ENCODE assay signal across 8 mouse cellular contexts in the genomic region with DNA sequence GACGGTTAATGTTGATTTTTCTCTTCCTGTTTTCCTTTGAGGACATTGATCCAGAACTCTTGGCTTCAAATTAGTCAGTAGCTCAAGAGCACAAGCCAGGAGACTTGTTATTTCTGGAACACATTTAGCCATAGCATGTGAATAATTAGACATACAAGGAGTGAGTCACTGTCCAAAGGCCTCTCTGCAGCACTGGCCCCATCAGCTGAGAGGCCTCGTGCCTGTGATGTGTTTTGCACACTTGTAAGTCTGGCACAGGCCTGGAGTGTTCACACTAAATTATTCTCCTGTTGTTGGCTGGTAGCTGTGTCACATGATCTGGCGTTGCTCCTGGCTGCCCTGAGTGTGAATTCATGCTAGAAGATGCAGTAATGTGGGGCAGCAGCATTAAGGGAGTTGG.
A peak's percentile ranks its signal among the peaks of the same experiment; 100 is the strongest.
DNase-seq lines count a peak whose midpoint lies in the region; ATAC-seq and TF ChIP-seq lines count a peak whose summit lies in the region.

No protein-coding gene starts in this region.

- WGBS in heart, embryonic 11.5 days (ENCODE audit: insufficient replicate concordance) = 64% methylated on average over 3 of the region's 3 CpGs
- 45% methylated on average over 3 of the region's 3 CpGs for WGBS in heart, postnatal 0 days
- 41% methylated on average over 3 of the region's 3 CpGs for WGBS in lung, postnatal 0 days
- WGBS in hindbrain, embryonic 12.5 days = 68% methylated on average over 3 of the region's 3 CpGs
- 74% methylated on average over 3 of the region's 3 CpGs for WGBS in midbrain, embryonic 13.5 days

- H3K4me2 ChIP-seq in heart, embryonic 11.5 days = no peak overlapping the region
- no peak overlapping the region for H3K4me2 ChIP-seq in heart, postnatal 0 days (ENCODE audit: low read depth, low read length)
- H3K4me2 ChIP-seq in lung, postnatal 0 days (replicated peaks; ENCODE audit: low read depth, low read length) = no peak overlapping the region
- no peak overlapping the region for H3K4me2 ChIP-seq in hindbrain, embryonic 12.5 days (replicated peaks)
- H3K4me2 ChIP-seq in midbrain, embryonic 13.5 days (replicated peaks) = no peak overlapping the region

- DNase-seq in heart, adult 11 months = peak; percentile 91
- DNase-seq in heart, postnatal 0 days (ENCODE audit: low spot score) = no peak
- peak; percentile 63 for DNase-seq in lung, postnatal 0 days (ENCODE audit: low spot score)
- no peak for DNase-seq in right cerebral cortex, postnatal 14 days

- ATAC-seq in heart, embryonic 11.5 days (replicated peaks; ENCODE audit: insufficient number of reproducible peaks, low FRiP score, low TSS enrichment) = no peak
- peak; percentile 63 for ATAC-seq in heart, postnatal 0 days (ENCODE audit: insufficient read depth, low read depth)
- peak; percentile 89 for ATAC-seq in lung, postnatal 0 days
- ATAC-seq in hindbrain, embryonic 12.5 days (ENCODE audit: low FRiP score) = no peak
- no peak for ATAC-seq in midbrain, embryonic 13.5 days

- TF ChIP-seq EP300 in heart, postnatal 0 days (IDR thresholded peaks at IDR 0.05; ENCODE audit: low read depth) = no peak
- no peak for TF ChIP-seq EP300 in lung, postnatal 0 days (IDR thresholded peaks at IDR 0.05)

- no peaks in the 10 kb centered on the region for H3K79me2 ChIP-seq in C2C12 (ENCODE audit: control insufficient read depth, insufficient read depth)

- no peak overlapping the region for H3K9ac ChIP-seq in heart, embryonic 11.5 days (ENCODE audit: low read depth, low read length)
- no peak overlapping the region for H3K9ac ChIP-seq in heart, postnatal 0 days (replicated peaks; ENCODE audit: low read depth, low read length)
- no peak overlapping the region for H3K9ac ChIP-seq in lung, postnatal 0 days (replicated peaks; ENCODE audit: low read depth)
- H3K9ac ChIP-seq in hindbrain, embryonic 12.5 days = no peak overlapping the region
- no peak overlapping the region for H3K9ac ChIP-seq in midbrain, embryonic 13.5 days (replicated peaks)

- H3K4me1 ChIP-seq in heart, embryonic 11.5 days (ENCODE audit: control insufficient read depth, insufficient read depth, low read length) = no peaks in the 10 kb centered on the region
- no peaks in the 10 kb centered on the region; the same call in none of the 2 replicates for H3K4me1 ChIP-seq in heart, postnatal 0 days (ENCODE audit: control insufficient read depth, insufficient read depth)
- H3K4me1 ChIP-seq in lung, postnatal 0 days (ENCODE audit: insufficient read depth, low read depth, low read length) = no peaks in the 10 kb centered on the region
- no peaks in the 10 kb centered on the region for H3K4me1 ChIP-seq in hindbrain, embryonic 12.5 days
- H3K4me1 ChIP-seq in midbrain, embryonic 13.5 days (replicated peaks) = 0 out of 2 replicates have a peak, but pooled peaks cover 3% of the 10 kb centered on the region

- TF ChIP-seq CTCF in C2C12 (IDR thresholded peaks at IDR 0.05; ENCODE audit: control insufficient read depth, insufficient read depth, insufficient read length) = no peak
- no peak for TF ChIP-seq CTCF in heart, postnatal 0 days (IDR thresholded peaks at IDR 0.05; ENCODE audit: low read depth)
- TF ChIP-seq CTCF in lung, postnatal 0 days (IDR thresholded peaks at IDR 0.05) = no peak

- H3K27ac ChIP-seq in heart, embryonic 11.5 days (ENCODE audit: low read depth, low read length) = no peak overlapping the region
- no peak overlapping the region for H3K27ac ChIP-seq in heart, postnatal 0 days (ENCODE audit: low read depth)
- H3K27ac ChIP-seq in lung, postnatal 0 days (ENCODE audit: low read length) = no peak overlapping the region
- H3K27ac ChIP-seq in hindbrain, embryonic 12.5 days = no peak overlapping the region
- H3K27ac ChIP-seq in midbrain, embryonic 13.5 days = no peak overlapping the region

- H3ac ChIP-seq in C2C12 (ENCODE audit: control insufficient read depth, insufficient read length, low read depth) = no peak overlapping the region

- no peaks in the 10 kb centered on the region for H3K9me3 ChIP-seq in heart, embryonic 11.5 days (replicated peaks; ENCODE audit: control insufficient read depth, low read length)
- H3K9me3 ChIP-seq in heart, postnatal 0 days (replicated peaks; ENCODE audit: control insufficient read depth, low read length) = no peaks in the 10 kb centered on the region
- no peaks in the 10 kb centered on the region for H3K9me3 ChIP-seq in lung, postnatal 0 days (ENCODE audit: low read length)
- no peaks in the 10 kb centered on the region for H3K9me3 ChIP-seq in hindbrain, embryonic 12.5 days (replicated peaks)
- no peaks in the 10 kb centered on the region for H3K9me3 ChIP-seq in midbrain, embryonic 13.5 days

- H3K79me3 ChIP-seq in C2C12 (ENCODE audit: low read depth) = no peaks in the 10 kb centered on the region

- H3K27me3 ChIP-seq in heart, embryonic 11.5 days (ENCODE audit: control insufficient read depth, insufficient read depth, low read length) = no peaks in the 10 kb centered on the region
- H3K27me3 ChIP-seq in C2C12 (ENCODE audit: control insufficient read depth, insufficient read depth, insufficient read length) = no peaks in the 10 kb centered on the region
- H3K27me3 ChIP-seq in heart, postnatal 0 days (ENCODE audit: control insufficient read depth, insufficient read depth, low read length) = no peaks in the 10 kb centered on the region
- no peaks in the 10 kb centered on the region for H3K27me3 ChIP-seq in lung, postnatal 0 days (replicated peaks; ENCODE audit: insufficient read depth, low read length)
- no peaks in the 10 kb centered on the region for H3K27me3 ChIP-seq in hindbrain, embryonic 12.5 days
- H3K27me3 ChIP-seq in midbrain, embryonic 13.5 days = no peaks in the 10 kb centered on the region

- H3K4me3 ChIP-seq in heart, embryonic 11.5 days (ENCODE audit: low read depth, low read length) = no peak overlapping the region
- no peak overlapping the region for H3K4me3 ChIP-seq in C2C12 (ENCODE audit: insufficient read depth, poor library complexity, severe bottlenecking)
- H3K4me3 ChIP-seq in heart, postnatal 0 days (ENCODE audit: low read depth, low read length) = no peak overlapping the region
- no peak overlapping the region for H3K4me3 ChIP-seq in lung, postnatal 0 days (ENCODE audit: low read depth, low read length)
- no peak overlapping the region for H3K4me3 ChIP-seq in hindbrain, embryonic 12.5 days
- H3K4me3 ChIP-seq in midbrain, embryonic 13.5 days (replicated peaks) = no peak overlapping the region

- peaks cover 2% of the 10 kb centered on the region; the same call in 1 of the 2 replicates for H3K36me3 ChIP-seq in heart, embryonic 11.5 days (ENCODE audit: control insufficient read depth, insufficient read depth, low read length)
- peaks cover 16% of the 10 kb centered on the region for H3K36me3 ChIP-seq in C2C12 (ENCODE audit: control insufficient read depth, insufficient read depth)
- peaks cover 11% of the 10 kb centered on the region; the same call in 1 of the 2 replicates for H3K36me3 ChIP-seq in heart, postnatal 0 days (replicated peaks; ENCODE audit: control insufficient read depth, insufficient read depth, low read length)
- H3K36me3 ChIP-seq in lung, postnatal 0 days (ENCODE audit: insufficient read depth, low read length) = peaks cover 4% of the 10 kb centered on the region; the same call in 1 of the 2 replicates
- no peaks in the 10 kb centered on the region for H3K36me3 ChIP-seq in hindbrain, embryonic 12.5 days
- no peaks in the 10 kb centered on the region for H3K36me3 ChIP-seq in midbrain, embryonic 13.5 days

TF ChIP-seq in C2C12, 6 proteins besides CTCF, POLR2A, EP300 and RAD21:
- TF ChIP-seq MYOD1 (IDR thresholded peaks at IDR 0.05; ENCODE audit: control insufficient read depth, insufficient read length, low read depth) (no peak), USF1 (IDR thresholded peaks at IDR 0.05; ENCODE audit: low read depth) (peak; percentile 20)

Comparison
In these comparisons a context has a peak if more than half of its experiments do, and no peak if none do; other contexts are left out.
1. DNase-seq: peak in heart, adult 11 months (single experiment) and lung, postnatal 0 days (single experiment); none in heart, postnatal 0 days (single experiment) and right cerebral cortex, postnatal 14 days (single experiment).
2. ATAC-seq: peak in heart, postnatal 0 days (single experiment) and lung, postnatal 0 days (single experiment); none in heart, embryonic 11.5 days (single experiment), hindbrain, embryonic 12.5 days (single experiment) and midbrain, embryonic 13.5 days (single experiment).